Mouse (Mus musculus): Measurements from ENCODE around the gene Hoxc12.
A peak's percentile ranks its signal among the peaks of the same experiment; 100 is the strongest.

The Hoxc12 gene

DNA sequence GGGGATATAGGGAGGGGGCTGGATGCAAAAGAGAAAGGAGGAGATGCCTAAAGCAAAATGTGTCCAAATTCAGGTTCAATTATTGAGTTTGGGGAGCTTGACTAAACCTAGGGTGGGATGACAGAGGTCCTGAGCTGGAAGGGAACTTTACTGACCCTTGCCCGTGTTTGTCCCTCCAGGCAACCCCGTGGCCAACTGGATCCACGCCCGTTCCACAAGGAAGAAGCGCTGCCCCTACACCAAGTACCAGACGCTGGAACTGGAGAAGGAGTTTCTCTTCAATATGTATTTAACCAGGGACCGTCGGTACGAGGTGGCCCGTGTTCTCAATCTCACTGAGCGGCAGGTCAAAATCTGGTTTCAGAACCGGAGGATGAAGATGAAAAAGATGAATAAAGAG, 47.2 kb downstream of the Hoxc12 start:
- no peak for DNase-seq

DNA sequence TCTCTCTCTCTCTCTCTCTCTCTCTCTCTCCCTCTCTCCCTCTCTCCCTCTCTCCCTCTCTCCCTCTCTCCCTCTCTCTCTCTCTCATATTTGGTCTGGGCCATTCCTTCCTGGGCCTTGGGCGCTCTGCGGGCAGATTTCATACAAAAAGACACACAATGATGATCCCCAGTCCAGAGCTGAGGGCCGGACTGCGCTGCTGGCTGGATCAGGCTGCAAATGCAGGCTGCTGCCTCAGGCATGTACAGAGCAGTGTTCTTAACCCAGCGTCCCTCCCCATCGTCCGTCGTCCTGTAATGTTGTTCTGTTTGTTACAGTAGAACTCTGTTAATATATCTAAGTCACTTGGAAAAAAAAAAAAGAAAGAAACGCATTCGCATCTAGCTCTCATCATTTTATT, 48.0 kb downstream of the Hoxc12 start:
- DNase-seq, result no peak

DNA sequence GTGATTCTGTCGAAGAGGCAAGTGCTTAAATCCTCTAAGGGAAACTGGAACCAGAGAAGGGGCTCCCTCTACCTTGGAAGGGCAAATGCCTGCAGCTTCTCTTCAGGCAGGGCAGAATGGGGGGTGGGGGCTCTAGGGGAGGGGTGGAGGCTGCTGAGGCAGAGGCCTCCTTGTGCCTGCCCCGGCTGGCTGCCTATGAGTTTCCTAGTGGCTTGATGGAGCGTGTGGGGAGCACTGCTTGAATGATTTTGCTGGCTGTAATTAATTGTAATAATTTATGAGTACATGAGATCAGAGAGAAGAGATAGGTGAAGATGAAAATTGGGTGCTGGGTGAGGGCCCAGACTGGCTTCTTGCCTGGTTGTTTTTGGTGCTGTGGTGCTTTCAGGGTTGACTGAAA, 48.4 kb downstream of the Hoxc12 start:
- DNase-seq, result no peak

- peak; percentile 75 for DNase-seq
Measured at GRCm38 (mm10) chr15:102987124-102987833, 50.7 kb downstream of the Hoxc12 start.

- no peak for DNase-seq
Measured at GRCm38 (mm10) chr15:102988078-102988477, 51.5 kb downstream of the Hoxc12 start.

All from thymus, postnatal 14 days (tissue).